Mouse (Mus musculus) hindbrain, embryonic 16.5 days (tissue): Measurements from ENCODE around the gene Col28a1. TPM values are rescaled to one million over a fixed set of nuclear protein-coding genes. Genes with fewer than 3 reads are reported as not detected.

ENCODE experiments used
- ATAC-seq: fragments of 200-750 bp; cut with Nextera tagmentation; 2 replicates; pipeline ENCODE4 v1.8.0; 2017; ENCODE audit warnings: moderate TSS enrichment, moderate library complexity
- H3K27ac ChIP-seq: fragments of 300-500 bp; sonication (generic); 2 replicates; pipeline ENCODE4 v1.5.1; 2014; ENCODE audit warnings: low read depth, mild to moderate bottlenecking, control low read depth, low read length, moderate library complexity
- H3K27me3 ChIP-seq: fragments of 300-500 bp; sonication (generic); replicated peaks from 2 replicates; pipeline ENCODE4 v1.6.1; 2014; ENCODE audit warnings: low read length; ENCODE audit not compliant: control insufficient read depth, insufficient read depth
- H3K36me3 ChIP-seq: fragments of 300-500 bp; sonication (generic); 2 replicates; pipeline ENCODE4 v1.6.1; 2014; ENCODE audit warnings: mild to moderate bottlenecking, low read length, moderate library complexity, mixed read lengths; ENCODE audit not compliant: control insufficient read depth, insufficient read depth
- H3K4me1 ChIP-seq: fragments of 300-500 bp; sonication (generic); 2 replicates; pipeline ENCODE4 v1.6.1; 2014; ENCODE audit warnings: low read depth, low read length; ENCODE audit not compliant: control insufficient read depth, insufficient read depth
- H3K4me2 ChIP-seq: fragments of 300-500 bp; sonication (generic); 2 replicates; pipeline ENCODE4 v1.6.1; 2014; ENCODE audit warnings: mild to moderate bottlenecking, low read length, control low read depth, moderate library complexity
- H3K4me3 ChIP-seq: fragments of 300-500 bp; sonication (generic); 2 replicates; pipeline ENCODE4 v1.5.1; 2014; ENCODE audit warnings: mild to moderate bottlenecking, low read length, control low read depth, moderate library complexity
- H3K9ac ChIP-seq: fragments of 300-500 bp; sonication (generic); 2 replicates; pipeline ENCODE4 v1.6.1; 2014; ENCODE audit warnings: low read depth, mild to moderate bottlenecking, control low read depth, low read length, moderate library complexity
- H3K9me3 ChIP-seq: fragments of 300-500 bp; sonication (generic); 2 replicates; pipeline ENCODE4 v1.6.1; 2014; ENCODE audit warnings: mild to moderate bottlenecking, low read length, moderate library complexity; ENCODE audit not compliant: control insufficient read depth
- WGBS: fragments of 180-500 bp; shearing (Covaris S2); extraction: QIAGEN DNeasy Blood & Tissue Kit; methylation state at CpG from one replicate; pipeline ENCODE4 v1.1.7; 2014; 5-methylcytosine and 5-hydroxymethylcytosine counted together
- polyA plus RNA-seq: library from polyadenylated mRNA; unstranded; fragments of >200 nt; fragmentation: Nextera tagmentation; extraction: Ambion mirVana; gene quantifications from 2 replicates; pipeline ENCODE4 v1.2.1, GENCODE M21; 2015

The Col28a1 gene
- polyA plus RNA-seq, 1 experiment from 2014 or later, result 1.5 TPM

DNA sequence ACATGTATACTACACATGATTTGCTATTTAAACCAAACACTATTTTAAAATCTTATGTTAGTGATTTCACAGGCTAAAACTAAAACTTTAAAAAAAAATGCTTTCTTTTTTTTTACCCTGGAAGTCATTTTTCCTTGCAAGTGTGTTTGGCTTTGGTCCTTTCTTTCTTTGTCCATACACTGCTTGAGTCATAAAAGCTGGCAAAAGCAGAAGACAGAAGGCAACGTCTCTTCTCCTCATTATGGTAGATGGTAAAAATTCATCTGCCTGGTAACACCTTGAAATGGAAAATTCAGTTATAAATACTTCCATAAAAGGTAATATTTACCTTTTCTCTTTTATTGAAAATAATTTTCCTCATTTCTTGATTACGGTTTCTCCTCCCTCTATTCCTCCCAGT, 16.3 kb downstream of the Col28a1 start:
- WGBS, result 89% methylated on average over 2 of the region's 2 CpGs
- H3K4me3 ChIP-seq, result no peak overlapping the region
- no peak overlapping the region for H3K4me2 ChIP-seq
- no peaks in the 10 kb centered on the region for H3K9me3 ChIP-seq
- H3K4me1 ChIP-seq, result peaks cover 7% of the 10 kb centered on the region
- ATAC-seq, result no peak
- H3K9ac ChIP-seq, result no peak overlapping the region
- H3K27me3 ChIP-seq, result no peaks in the 10 kb centered on the region
- H3K36me3 ChIP-seq, result no peaks in the 10 kb centered on the region
- H3K27ac ChIP-seq, result no peak overlapping the region

DNA sequence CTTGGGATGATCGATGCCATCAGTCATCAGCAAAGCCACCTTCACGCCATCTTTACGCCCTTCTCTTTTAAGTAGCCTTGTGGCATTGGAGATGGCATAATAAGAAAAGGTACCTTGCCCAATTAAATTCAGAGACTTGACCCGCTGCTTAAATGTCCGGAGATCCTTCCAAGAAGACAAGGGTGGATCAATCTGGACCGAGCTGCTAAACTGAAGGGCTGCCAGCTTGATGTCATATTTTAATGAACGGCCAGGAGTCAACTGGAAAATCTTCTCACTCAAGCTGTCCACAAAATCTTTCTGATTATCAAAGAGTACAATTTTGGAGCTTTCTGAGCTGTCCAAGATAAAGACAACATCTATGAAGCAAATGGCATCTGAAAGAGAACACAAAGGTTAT, 17.1 kb downstream of the Col28a1 start:
- no peak overlapping the region for H3K4me2 ChIP-seq
- H3K9me3 ChIP-seq, result no peaks in the 10 kb centered on the region
- H3K9ac ChIP-seq, result no peak overlapping the region
- WGBS, result 95% methylated on average over 7 of the region's 7 CpGs
- no peak for ATAC-seq
- H3K4me3 ChIP-seq, result no peak overlapping the region
- H3K4me1 ChIP-seq, result peaks cover 7% of the 10 kb centered on the region
- no peaks in the 10 kb centered on the region for H3K36me3 ChIP-seq
- no peaks in the 10 kb centered on the region for H3K27me3 ChIP-seq
- H3K27ac ChIP-seq, result no peak overlapping the region

DNA sequence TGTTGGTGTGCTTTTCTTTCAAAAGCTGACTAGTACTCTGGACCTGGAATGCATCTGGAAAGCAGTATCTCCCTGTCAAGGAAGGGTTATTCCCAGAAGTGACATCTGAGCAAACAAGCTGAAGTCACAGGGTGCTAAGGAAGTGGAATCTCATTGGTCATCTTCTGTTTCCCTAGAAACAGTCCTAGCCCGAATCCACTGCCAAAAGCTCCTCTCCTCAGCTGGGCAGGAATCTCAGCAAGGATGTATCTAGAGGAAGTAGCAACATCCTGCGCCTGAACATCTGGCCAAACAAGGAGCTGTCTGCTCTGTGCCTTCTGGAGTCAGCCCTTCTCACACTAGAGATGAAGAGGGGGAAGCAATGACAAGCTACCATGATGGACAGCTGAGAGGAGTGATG, 18.4 kb downstream of the Col28a1 start:
- no peaks in the 10 kb centered on the region for H3K36me3 ChIP-seq
- no peak overlapping the region for H3K9ac ChIP-seq
- no peak for ATAC-seq
- WGBS, result 54% methylated on average over 2 of the region's 2 CpGs
- no peak overlapping the region for H3K4me2 ChIP-seq
- H3K4me3 ChIP-seq, result no peak overlapping the region
- no peaks in the 10 kb centered on the region for H3K9me3 ChIP-seq
- H3K27me3 ChIP-seq, result no peaks in the 10 kb centered on the region
- no peak overlapping the region for H3K27ac ChIP-seq
- H3K4me1 ChIP-seq, result peaks cover 7% of the 10 kb centered on the region

GRCm38 (mm10) chr6:8172101-8172500, 20.3 kb downstream of the Col28a1 start:
- 80% methylated on average over 1 of the region's 1 CpGs for WGBS
- H3K9ac ChIP-seq, result no peak overlapping the region
- no peak overlapping the region for H3K4me3 ChIP-seq
- H3K27ac ChIP-seq, result no peak overlapping the region
- no peak for ATAC-seq
- H3K27me3 ChIP-seq, result no peaks in the 10 kb centered on the region
- no peaks in the 10 kb centered on the region for H3K9me3 ChIP-seq
- H3K4me1 ChIP-seq, result no peaks in the 10 kb centered on the region
- H3K4me2 ChIP-seq, result no peak overlapping the region
- H3K36me3 ChIP-seq, result no peaks in the 10 kb centered on the region

- Histone ChIP-seq H3K9me3 (no peaks in the 10 kb centered on the region), H3K4me2 (no peak overlapping the region), H3K4me3 (no peak overlapping the region), H3K9ac (no peak overlapping the region), H3K27ac (no peak overlapping the region), H3K4me1 (no peaks in the 10 kb centered on the region), H3K36me3 (no peaks in the 10 kb centered on the region), H3K27me3 (no peaks in the 10 kb centered on the region)
- WGBS, result 80% methylated on average over 1 of the region's 1 CpGs
- no peak for ATAC-seq
These were observed 27.7 kb downstream of the Col28a1 start for GRCm38 (mm10) chr6:8164741-8165140.

DNA sequence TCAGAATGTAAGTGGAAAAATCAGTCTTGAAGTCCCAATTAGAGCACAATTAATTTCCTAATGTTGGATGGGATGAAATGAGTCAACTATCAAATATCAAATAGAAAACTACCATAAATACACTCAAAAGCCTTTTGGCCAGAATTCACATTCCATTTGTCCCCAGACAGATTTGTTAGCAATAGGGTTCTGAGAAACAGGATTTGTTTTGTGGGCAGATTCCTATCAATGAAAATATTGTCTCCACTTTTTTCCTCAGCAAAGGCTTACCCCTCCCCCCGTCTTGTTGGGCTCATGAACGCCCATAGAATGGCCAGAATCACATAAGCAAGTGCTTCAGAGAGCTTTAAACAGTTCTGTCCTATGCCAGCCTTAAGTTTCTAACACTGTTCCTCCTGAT, 32.4 kb downstream of the Col28a1 start:
- 70% methylated on average over 2 of the region's 2 CpGs for WGBS
- Histone ChIP-seq H3K36me3 (no peaks in the 10 kb centered on the region), H3K27me3 (no peaks in the 10 kb centered on the region), H3K4me1 (no peaks in the 10 kb centered on the region), H3K9ac (no peak overlapping the region), H3K4me2 (no peak overlapping the region), H3K27ac (no peak overlapping the region), H3K9me3 (no peaks in the 10 kb centered on the region), H3K4me3 (no peak overlapping the region)
- ATAC-seq, result no peak

GRCm38 (mm10) chr6:8157121-8157520, 35.3 kb downstream of the Col28a1 start:
- Histone ChIP-seq H3K27me3 (no peaks in the 10 kb centered on the region), H3K4me1 (no peaks in the 10 kb centered on the region), H3K36me3 (no peaks in the 10 kb centered on the region), H3K9me3 (no peaks in the 10 kb centered on the region), H3K9ac (no peak overlapping the region), H3K4me3 (no peak overlapping the region), H3K27ac (no peak overlapping the region), H3K4me2 (no peak overlapping the region)
- ATAC-seq, result no peak

DNA sequence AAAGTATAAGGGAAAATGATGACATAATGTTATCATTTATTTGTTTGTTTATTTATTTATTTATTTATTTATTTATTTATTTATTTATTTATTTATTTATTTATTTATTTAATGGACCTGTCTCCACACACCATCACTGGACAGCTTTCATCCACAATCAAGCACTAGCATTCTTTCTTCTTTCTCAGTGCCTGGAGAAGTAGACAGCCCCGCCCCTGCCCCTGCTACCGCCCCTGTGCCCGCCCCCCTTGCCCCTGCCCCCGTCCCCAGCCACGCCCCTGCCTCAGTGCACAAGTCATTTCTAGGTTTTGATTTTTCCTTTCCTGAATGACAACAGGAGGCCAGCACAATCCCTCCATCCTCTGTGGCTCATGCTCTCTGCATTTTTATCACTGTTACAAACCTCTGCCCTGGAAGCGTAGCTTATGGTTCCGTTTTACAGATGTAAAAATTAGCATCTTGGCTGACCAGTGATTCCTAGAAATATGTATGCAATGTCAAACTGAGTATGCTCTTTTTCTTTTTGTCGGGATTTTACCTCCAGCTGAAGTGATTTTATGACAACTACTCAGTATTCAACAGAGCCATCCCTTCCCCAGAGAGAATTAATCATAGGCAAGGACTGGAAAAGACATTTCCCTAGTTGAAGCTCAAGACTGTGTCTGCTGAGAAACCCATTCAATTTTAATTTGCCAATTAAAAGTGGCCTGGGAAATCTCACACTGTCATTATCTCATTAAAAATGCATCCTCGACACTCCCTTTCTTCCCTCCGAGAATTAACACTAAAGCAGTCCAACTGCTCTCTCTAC, 39.7 kb downstream of the Col28a1 start:
- 50% methylated on average over 10 of the region's 10 CpGs for WGBS

DNA sequence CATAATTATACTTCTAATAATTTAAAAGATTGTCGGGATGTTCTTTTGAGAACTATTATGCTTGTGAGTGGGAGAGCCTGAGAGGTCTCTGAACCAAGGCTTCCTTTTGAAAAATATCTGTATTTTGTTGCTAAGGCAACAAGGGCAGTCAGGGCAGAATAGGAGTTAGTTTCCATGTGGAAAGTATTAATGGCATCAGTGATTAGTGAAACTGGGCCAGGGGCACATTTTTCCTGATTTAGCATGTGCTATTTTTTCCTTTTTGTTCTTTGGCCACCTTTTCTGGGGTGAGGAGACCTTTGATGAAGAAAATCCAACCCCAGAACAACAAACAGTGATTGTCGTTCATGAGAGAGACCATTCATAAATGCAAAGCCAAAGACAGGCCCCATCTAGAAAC, 43.5 kb downstream of the Col28a1 start:
- H3K4me2 ChIP-seq, result no peak overlapping the region
- no peaks in the 10 kb centered on the region for H3K9me3 ChIP-seq
- no peak overlapping the region for H3K9ac ChIP-seq
- H3K4me3 ChIP-seq, result no peak overlapping the region
- no peak for ATAC-seq
- 65% methylated on average over 2 of the region's 2 CpGs for WGBS
- no peaks in the 10 kb centered on the region for H3K36me3 ChIP-seq
- no peak overlapping the region for H3K27ac ChIP-seq
- H3K4me1 ChIP-seq, result no peaks in the 10 kb centered on the region
- H3K27me3 ChIP-seq, result no peaks in the 10 kb centered on the region

More for the DNA sequence above, 39.7 kb downstream of the Col28a1 start:
- Histone ChIP-seq H3K27me3 (no peaks in the 10 kb centered on the region), H3K4me3 (no peak overlapping the region), H3K27ac (no peak overlapping the region), H3K36me3 (no peaks in the 10 kb centered on the region), H3K9me3 (no peaks in the 10 kb centered on the region), H3K4me1 (no peaks in the 10 kb centered on the region), H3K9ac (no peak overlapping the region), H3K4me2 (peak overlapping the region; percentile 7; the same call in 1 of the 2 replicates)
- peak; percentile 80 for ATAC-seq
